Mouse (Mus musculus) neural tube, embryonic 15.5 days (tissue): Measurements from ENCODE around the gene Ube4b. TPM values are rescaled to one million over a fixed set of nuclear protein-coding genes. Genes with fewer than 3 reads are reported as not detected.

Experiments used
- ATAC-seq: fragments of 200-750 bp; cut with Nextera tagmentation; 2 replicates; pipeline ENCODE4 v1.8.0; 2017; ENCODE audit warnings: mild to moderate bottlenecking, moderate TSS enrichment, moderate library complexity; ENCODE audit not compliant: low FRiP score
- H3K27ac ChIP-seq: fragments of 300-500 bp; sonication (generic); replicated peaks from 2 replicates; pipeline ENCODE4 v1.5.1; 2015; ENCODE audit warnings: mild to moderate bottlenecking, inconsistent platforms
- H3K27me3 ChIP-seq: fragments of 300-500 bp; sonication (generic); replicated peaks from 2 replicates; pipeline ENCODE4 v1.6.1; 2015; ENCODE audit warnings: inconsistent platforms
- H3K36me3 ChIP-seq: fragments of 300-500 bp; sonication (generic); 2 replicates; pipeline ENCODE4 v1.6.1; 2015; ENCODE audit warnings: inconsistent platforms
- H3K4me1 ChIP-seq: fragments of 300-500 bp; sonication (generic); 2 replicates; pipeline ENCODE4 v1.6.1; 2015; ENCODE audit warnings: inconsistent platforms
- H3K4me2 ChIP-seq: fragments of 300-500 bp; sonication (generic); 2 replicates; pipeline ENCODE4 v1.6.1; 2015; ENCODE audit warnings: inconsistent platforms, mild to moderate bottlenecking, moderate library complexity
- H3K4me3 ChIP-seq: fragments of 300-500 bp; sonication (generic); replicated peaks from 2 replicates; pipeline ENCODE4 v1.5.1; 2015; ENCODE audit warnings: mild to moderate bottlenecking, inconsistent platforms
- H3K9ac ChIP-seq: fragments of 300-500 bp; sonication (generic); replicated peaks from 2 replicates; pipeline ENCODE4 v1.6.1; 2015; ENCODE audit warnings: mild to moderate bottlenecking, inconsistent platforms
- H3K9me3 ChIP-seq: fragments of 300-500 bp; sonication (generic); replicated peaks from 2 replicates; pipeline ENCODE4 v1.6.1; 2016; ENCODE audit warnings: inconsistent platforms
- WGBS: fragments of 180-500 bp; shearing (Covaris S2); methylation state at CpG from one replicate; pipeline ENCODE4 v1.1.7; 2015; ENCODE audit warnings: mixed read lengths; 5-methylcytosine and 5-hydroxymethylcytosine counted together
- polyA plus RNA-seq: library from polyadenylated mRNA; unstranded; fragments of >200 nt; fragmentation: Nextera tagmentation; extraction: Ambion mirVana; gene quantifications from 2 replicates; pipeline ENCODE4 v1.2.1, GENCODE M21; 2015

Gene Ube4b
- polyA plus RNA-seq, 1 experiment from 2014 or later: 54.5 TPM

GRCm38 (mm10) chr4:149332726-149333125, 93.8 kb downstream of the Ube4b start:
- Histone ChIP-seq H3K4me3 (no peak overlapping the region), H3K9ac (no peak overlapping the region), H3K27me3 (no peaks in the 10 kb centered on the region), H3K4me1 (no peaks in the 10 kb centered on the region), H3K4me2 (no peak overlapping the region), H3K27ac (no peak overlapping the region), H3K36me3 (peaks cover 90% of the 10 kb centered on the region), H3K9me3 (no peaks in the 10 kb centered on the region)
- no peak for ATAC-seq
- 89% methylated on average over 7 of the region's 7 CpGs for WGBS

GRCm38 (mm10) chr4:149330495-149330894, 96.1 kb downstream of the Ube4b start:
- no peaks in the 10 kb centered on the region for H3K9me3 ChIP-seq
- ATAC-seq: no peak
- no peak overlapping the region for H3K9ac ChIP-seq
- H3K4me2 ChIP-seq: no peak overlapping the region
- WGBS: 95% methylated on average over 5 of the region's 5 CpGs
- H3K27ac ChIP-seq: no peak overlapping the region
- no peaks in the 10 kb centered on the region for H3K27me3 ChIP-seq
- H3K4me3 ChIP-seq: no peak overlapping the region
- peaks cover 84% of the 10 kb centered on the region for H3K36me3 ChIP-seq
- H3K4me1 ChIP-seq: no peaks in the 10 kb centered on the region

- Histone ChIP-seq H3K4me3 (no peak overlapping the region), H3K36me3 (peaks cover 66% of the 10 kb centered on the region), H3K9me3 (no peaks in the 10 kb centered on the region), H3K9ac (no peak overlapping the region), H3K4me2 (no peak overlapping the region), H3K27ac (no peak overlapping the region), H3K4me1 (no peaks in the 10 kb centered on the region), H3K27me3 (no peaks in the 10 kb centered on the region)
- ATAC-seq: no peak
- WGBS: 87% methylated on average over 4 of the region's 4 CpGs
Measured at GRCm38 (mm10) chr4:149328735-149329134, 97.8 kb downstream of the Ube4b start.

GRCm38 (mm10) chr4:149327281-149327680, 99.3 kb downstream of the Ube4b start:
- no peak overlapping the region for H3K4me2 ChIP-seq
- H3K4me1 ChIP-seq: no peaks in the 10 kb centered on the region
- no peak overlapping the region for H3K9ac ChIP-seq
- 85% methylated on average over 7 of the region's 7 CpGs for WGBS
- H3K36me3 ChIP-seq: peaks cover 53% of the 10 kb centered on the region
- H3K4me3 ChIP-seq: no peak overlapping the region
- ATAC-seq: no peak
- no peaks in the 10 kb centered on the region for H3K27me3 ChIP-seq
- H3K9me3 ChIP-seq: no peaks in the 10 kb centered on the region
- H3K27ac ChIP-seq: 0 out of 2 replicates have a peak overlapping the region, but pooled peaks have one; percentile 18

- no peak for ATAC-seq
- 88% methylated on average over 10 of the region's 10 CpGs for WGBS
- Histone ChIP-seq H3K27ac (no peak overlapping the region), H3K9ac (no peak overlapping the region), H3K4me2 (no peak overlapping the region), H3K4me3 (no peak overlapping the region), H3K36me3 (peaks cover 38% of the 10 kb centered on the region), H3K9me3 (no peaks in the 10 kb centered on the region), H3K27me3 (no peaks in the 10 kb centered on the region), H3K4me1 (no peaks in the 10 kb centered on the region)
Measured at GRCm38 (mm10) chr4:149325411-149326162, 101.0 kb downstream of the Ube4b start.

GRCm38 (mm10) chr4:149323730-149324129, 102.8 kb downstream of the Ube4b start:
- Histone ChIP-seq H3K9me3 (no peaks in the 10 kb centered on the region), H3K4me2 (no peak overlapping the region), H3K4me1 (no peaks in the 10 kb centered on the region), H3K9ac (no peak overlapping the region), H3K36me3 (peaks cover 21% of the 10 kb centered on the region), H3K27ac (no peak overlapping the region), H3K27me3 (no peaks in the 10 kb centered on the region), H3K4me3 (no peak overlapping the region)
- no peak for ATAC-seq
- 83% methylated on average over 16 of the region's 16 CpGs for WGBS

- no peak overlapping the region for H3K4me2 ChIP-seq
- no peak for ATAC-seq
- no peaks in the 10 kb centered on the region for H3K9me3 ChIP-seq
- 82% methylated on average over 6 of the region's 6 CpGs for WGBS
- peaks cover 13% of the 10 kb centered on the region for H3K36me3 ChIP-seq
- no peak overlapping the region for H3K9ac ChIP-seq
- no peak overlapping the region for H3K27ac ChIP-seq
- no peak overlapping the region for H3K4me3 ChIP-seq
- no peaks in the 10 kb centered on the region for H3K27me3 ChIP-seq
- H3K4me1 ChIP-seq: peaks cover 3% of the 10 kb centered on the region; the same call in 1 of the 2 replicates
Measured at GRCm38 (mm10) chr4:149322718-149323117, 103.8 kb downstream of the Ube4b start.

- Histone ChIP-seq H3K9ac (no peak overlapping the region), H3K27ac (no peak overlapping the region), H3K36me3 (peaks cover 8% of the 10 kb centered on the region), H3K9me3 (no peaks in the 10 kb centered on the region), H3K4me2 (no peak overlapping the region), H3K27me3 (no peaks in the 10 kb centered on the region), H3K4me1 (peaks cover 7% of the 10 kb centered on the region), H3K4me3 (no peak overlapping the region)
- no peak for ATAC-seq
- WGBS: 57% methylated on average over 4 of the region's 4 CpGs
Measured at GRCm38 (mm10) chr4:149322286-149322685, 104.3 kb downstream of the Ube4b start.

GRCm38 (mm10) chr4:149319088-149319487, 107.5 kb downstream of the Ube4b start:
- peak overlapping the region; percentile 34; the same call in 1 of the 2 replicates for H3K27ac ChIP-seq
- WGBS: 62% methylated on average over 9 of the region's 9 CpGs
- H3K9ac ChIP-seq: no peak overlapping the region

GRCm38 (mm10) chr4:149317387-149317786, 109.2 kb downstream of the Ube4b start:
- WGBS: 27% methylated on average over 5 of the region's 5 CpGs
- Histone ChIP-seq H3K9ac (no peak overlapping the region), H3K27me3 (no peaks in the 10 kb centered on the region), H3K4me1 (peaks cover 10% of the 10 kb centered on the region), H3K27ac (0 out of 2 replicates have a peak overlapping the region, but pooled peaks have one; percentile 7), H3K36me3 (no peaks in the 10 kb centered on the region), H3K4me3 (no peak overlapping the region), H3K4me2 (no peak overlapping the region), H3K9me3 (no peaks in the 10 kb centered on the region)
- no peak for ATAC-seq

More at GRCm38 (mm10) chr4:149319088-149319487, 107.5 kb downstream of the Ube4b start:
- Histone ChIP-seq H3K4me1 (peaks cover 10% of the 10 kb centered on the region), H3K27me3 (no peaks in the 10 kb centered on the region), H3K9me3 (no peaks in the 10 kb centered on the region), H3K36me3 (no peaks in the 10 kb centered on the region), H3K4me2 (no peak overlapping the region), H3K4me3 (no peak overlapping the region)
- peak; percentile 76 for ATAC-seq

GRCm38 (mm10) chr4:149314275-149314837, 112.2 kb downstream of the Ube4b start:
- H3K4me1 ChIP-seq: peaks cover 12% of the 10 kb centered on the region
- H3K9ac ChIP-seq: no peak overlapping the region
- no peak overlapping the region for H3K4me3 ChIP-seq
- ATAC-seq: no peak
- no peak overlapping the region for H3K27ac ChIP-seq
- H3K36me3 ChIP-seq: no peaks in the 10 kb centered on the region
- WGBS: 90% methylated on average over 11 of the region's 11 CpGs
- no peaks in the 10 kb centered on the region for H3K27me3 ChIP-seq
- H3K4me2 ChIP-seq: no peak overlapping the region
- no peaks in the 10 kb centered on the region for H3K9me3 ChIP-seq
